Mouse (Mus musculus) ES-E14 (cell line): ENCODE results near the gene Tpm3.

ENCODE experiments used
- CHD2 ChIP-seq: IDR thresholded peaks from 2 replicates; pipeline ENCODE4 v1.6.1; 2014; ENCODE audit warnings: mild to moderate bottlenecking, low read depth, low read length, inconsistent platforms
- HCFC1 ChIP-seq: IDR thresholded peaks from 2 replicates; pipeline ENCODE4 v1.6.1; 2012; ENCODE audit warnings: low read length, inconsistent platforms, borderline replicate concordance; ENCODE audit not compliant: insufficient read depth
- MAFK ChIP-seq: IDR thresholded peaks from 2 replicates; pipeline ENCODE4 v1.6.1; 2014; ENCODE audit warnings: mild to moderate bottlenecking, low read depth, low read length, inconsistent platforms; ENCODE audit not compliant: insufficient read depth
- ZC3H11A ChIP-seq: IDR thresholded peaks from 2 replicates; pipeline ENCODE4 v1.6.1; 2012; ENCODE audit warnings: low read depth, mild to moderate bottlenecking, inconsistent platforms, low read length, borderline replicate concordance

GRCm38 (mm10) chr3:90081365-90082240 lies 9.2 kb downstream of the Tpm3 start:
- TF ChIP-seq MAFK (peak; percentile 49; the same call in 1 of the 2 replicates), ZC3H11A (no peak), HCFC1 (no peak), CHD2 (no peak)
